Comparison of ENCODE assay signal across 9 mouse cellular contexts in genomic region chr4:151610266-151610665, GRCm38 (mm10).
DNase-seq lines count a peak whose midpoint lies in the region; ATAC-seq and TF ChIP-seq lines count a peak whose summit lies in the region.
"Had no signal": no experiment of that assay in that cellular context is flagged by ENCODE, and none has a peak within 500 bp of the region (broad histone marks: within the 10 kb centered on the region; RNA-seq: fewer than 3 reads in every experiment).

No protein-coding gene starts in this region.

- no peaks in the 10 kb centered on the region; the same call in 1 of the 2 replicates for H3K9me3 ChIP-seq in midbrain, embryonic 14.5 days (ENCODE audit: control insufficient read depth, low read length)
- no peaks in the 10 kb centered on the region; the same call in 1 of the 2 replicates for H3K9me3 ChIP-seq in midbrain, embryonic 16.5 days (replicated peaks; ENCODE audit: control insufficient read depth, low read length, poor library complexity, severe bottlenecking)
- H3K9me3 ChIP-seq: limb, embryonic 13.5 days had no signal

- H3K4me2 ChIP-seq in midbrain, embryonic 14.5 days (ENCODE audit: low read length): no peak overlapping the region
- H3K4me2 ChIP-seq in midbrain, embryonic 16.5 days (ENCODE audit: low read length): no peak overlapping the region
- H3K4me2 ChIP-seq: limb, embryonic 13.5 days had no signal

- no peak overlapping the region for H3K9ac ChIP-seq in midbrain, embryonic 14.5 days (replicated peaks; ENCODE audit: low read length)
- H3K9ac ChIP-seq in midbrain, embryonic 16.5 days (ENCODE audit: low read depth, low read length): no peak overlapping the region
- H3K9ac ChIP-seq: limb, embryonic 13.5 days had no signal

- 16% methylated on average over 8 of the region's 8 CpGs for WGBS in midbrain, embryonic 14.5 days
- 17% methylated on average over 8 of the region's 8 CpGs for WGBS in midbrain, embryonic 16.5 days
- WGBS in lung, adult 2 months: 16% methylated on average over 8 of the region's 8 CpGs

- no peak overlapping the region for H3K27ac ChIP-seq in midbrain, embryonic 14.5 days (replicated peaks; ENCODE audit: low read depth, low read length)
- H3K27ac ChIP-seq in midbrain, embryonic 16.5 days (ENCODE audit: low read length): no peak overlapping the region
- H3K27ac ChIP-seq: limb, embryonic 13.5 days had no signal

- no peaks in the 10 kb centered on the region for H3K4me1 ChIP-seq in midbrain, embryonic 14.5 days (ENCODE audit: control insufficient read depth, insufficient read depth, low read length)
- H3K4me1 ChIP-seq in midbrain, embryonic 16.5 days (ENCODE audit: control insufficient read depth, insufficient read depth, low read length): peaks cover 15% of the 10 kb centered on the region
- no peaks in the 10 kb centered on the region for H3K4me1 ChIP-seq in lung, adult 2 months (ENCODE audit: control insufficient read depth, insufficient read depth, low read length)
- H3K4me1 ChIP-seq: limb, embryonic 13.5 days had no signal

- H3K27me3 ChIP-seq in midbrain, embryonic 14.5 days (ENCODE audit: control insufficient read depth, insufficient read depth, low read length): no peaks in the 10 kb centered on the region
- no peaks in the 10 kb centered on the region for H3K27me3 ChIP-seq in midbrain, embryonic 16.5 days (ENCODE audit: control insufficient read depth, insufficient read depth, low read depth, low read length)
- H3K27me3 ChIP-seq: limb, embryonic 13.5 days had no signal

- DNase-seq in midbrain, embryonic 14.5 days: peak; percentile 85
- peak; percentile 68 for DNase-seq in adrenal gland, postnatal 25 days
- DNase-seq in embryo, embryonic 9.5 days (ENCODE audit: extremely low spot score): peak; percentile 64
- DNase-seq in kidney, adult 9 months: peak; percentile 44
- DNase-seq in lung, adult 2 months: peak; percentile 28
- peak; percentile 49 for DNase-seq in right cerebral cortex, adult 18-20 months
- DNase-seq in T-cell, adult 2 months (ENCODE audit: low spot score): no peak

- peak; percentile 72 for TF ChIP-seq CTCF in lung, adult 2 months (IDR thresholded peaks at IDR 0.05; ENCODE audit: insufficient read depth, low read length)

- H3K36me3 ChIP-seq in midbrain, embryonic 14.5 days (ENCODE audit: control insufficient read depth, insufficient read depth, low read length): no peaks in the 10 kb centered on the region
- H3K36me3 ChIP-seq in midbrain, embryonic 16.5 days (ENCODE audit: control insufficient read depth, insufficient read depth, low read length): no peaks in the 10 kb centered on the region
- H3K36me3 ChIP-seq: limb, embryonic 13.5 days had no signal

- ATAC-seq in midbrain, embryonic 14.5 days (ENCODE audit: low FRiP score, low TSS enrichment): peak; percentile 57; the same call in 1 of the 2 replicates
- no peak for ATAC-seq in midbrain, embryonic 16.5 days

- H3K4me3 ChIP-seq in midbrain, embryonic 14.5 days (replicated peaks; ENCODE audit: low read depth, low read length): no peak overlapping the region
- no peak overlapping the region for H3K4me3 ChIP-seq in midbrain, embryonic 16.5 days (ENCODE audit: low read depth, low read length)
- H3K4me3 ChIP-seq in lung, adult 2 months (replicated peaks; ENCODE audit: extremely low read depth, low read depth, low read length): no peak overlapping the region
- H3K4me3 ChIP-seq: limb, embryonic 13.5 days had no signal

- TF ChIP-seq POLR2A in lung, adult 2 months (IDR thresholded peaks at IDR 0.05; ENCODE audit: borderline replicate concordance, extremely low read depth, low read depth, low read length): no peak
